In the genomic region with DNA sequence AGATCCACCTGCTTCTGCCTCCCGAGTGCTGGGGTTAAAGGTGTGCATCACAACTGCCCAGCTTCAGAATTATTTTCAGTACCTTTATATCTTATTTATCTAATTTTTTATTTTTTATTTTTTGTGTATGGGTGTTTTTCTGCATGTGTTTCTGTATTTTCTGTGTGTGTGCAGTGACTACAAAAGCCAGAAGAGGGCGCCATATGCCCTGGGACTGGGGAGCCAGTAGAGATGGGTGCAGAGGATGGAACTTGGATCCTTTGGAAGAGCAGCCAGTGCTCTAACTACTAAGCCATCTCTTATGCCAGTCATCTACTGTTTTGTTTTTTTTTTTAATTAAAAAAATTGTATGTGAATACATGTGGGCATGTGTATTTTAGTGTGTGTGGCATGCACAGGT, we compare ENCODE assay signal across 8 mouse cellular contexts. TPM values are rescaled to one million over a fixed set of nuclear protein-coding genes. Genes with fewer than 3 reads are reported as not detected.
DNase-seq lines count a peak whose midpoint lies in the region; ATAC-seq and TF ChIP-seq lines count a peak whose summit lies in the region.

No protein-coding gene starts in this region.

- H3K4me1 ChIP-seq in hindbrain, embryonic 10.5 days (replicated peaks): no peaks in the 10 kb centered on the region
- H3K4me1 ChIP-seq in hindbrain, embryonic 14.5 days (replicated peaks; ENCODE audit: control insufficient read depth, insufficient read depth, low read length): no peaks in the 10 kb centered on the region
- H3K4me1 ChIP-seq in lung, embryonic 14.5 days (ENCODE audit: insufficient read depth): no peaks in the 10 kb centered on the region

- no peaks in the 10 kb centered on the region for H3K27me3 ChIP-seq in hindbrain, embryonic 10.5 days (ENCODE audit: insufficient read depth, poor library complexity, severe bottlenecking)
- no peaks in the 10 kb centered on the region for H3K27me3 ChIP-seq in hindbrain, embryonic 14.5 days (ENCODE audit: control insufficient read depth, insufficient read depth, low read length)
- H3K27me3 ChIP-seq in lung, embryonic 14.5 days (ENCODE audit: insufficient read depth, low read length): no peaks in the 10 kb centered on the region

- H3K9ac ChIP-seq in hindbrain, embryonic 14.5 days: no peak overlapping the region
- no peak overlapping the region for H3K9ac ChIP-seq in lung, embryonic 14.5 days

- H3K27ac ChIP-seq in hindbrain, embryonic 10.5 days: no peak overlapping the region
- no peak overlapping the region for H3K27ac ChIP-seq in hindbrain, embryonic 14.5 days
- no peak overlapping the region for H3K27ac ChIP-seq in lung, embryonic 14.5 days (ENCODE audit: low read depth)

- 0 out of 2 replicates have a peak, but pooled peaks cover 12% of the 10 kb centered on the region for H3K36me3 ChIP-seq in hindbrain, embryonic 10.5 days
- H3K36me3 ChIP-seq in hindbrain, embryonic 14.5 days (replicated peaks; ENCODE audit: control insufficient read depth, insufficient read depth): no peaks in the 10 kb centered on the region; the same call in none of the 2 replicates
- H3K36me3 ChIP-seq in lung, embryonic 14.5 days (ENCODE audit: insufficient read depth): no peaks in the 10 kb centered on the region

- H3K9me3 ChIP-seq in hindbrain, embryonic 10.5 days: no peaks in the 10 kb centered on the region
- H3K9me3 ChIP-seq in hindbrain, embryonic 14.5 days (ENCODE audit: control insufficient read depth, low read length): no peaks in the 10 kb centered on the region
- no peaks in the 10 kb centered on the region for H3K9me3 ChIP-seq in lung, embryonic 14.5 days (ENCODE audit: low read depth, low read length)

- peak; percentile 43 for TF ChIP-seq CTCF in lung, embryonic 14.5 days (IDR thresholded peaks at IDR 0.05; ENCODE audit: low read depth)

- H3K4me3 ChIP-seq in hindbrain, embryonic 10.5 days: no peak overlapping the region
- H3K4me3 ChIP-seq in hindbrain, embryonic 14.5 days (replicated peaks; ENCODE audit: low read length): no peak overlapping the region
- no peak overlapping the region for H3K4me3 ChIP-seq in lung, embryonic 14.5 days (ENCODE audit: low read depth, low read length)

- no peak overlapping the region for H3K4me2 ChIP-seq in hindbrain, embryonic 14.5 days (replicated peaks)
- H3K4me2 ChIP-seq in lung, embryonic 14.5 days: no peak overlapping the region

- ATAC-seq in hindbrain, embryonic 14.5 days (ENCODE audit: low FRiP score): no peak
- ATAC-seq in lung, embryonic 14.5 days (ENCODE audit: insufficient read depth): no peak

- 67% methylated on average over 2 of the region's 2 CpGs for WGBS in hindbrain, embryonic 10.5 days
- WGBS in hindbrain, embryonic 14.5 days: 67% methylated on average over 2 of the region's 2 CpGs
- 58% methylated on average over 2 of the region's 2 CpGs for WGBS in lung, embryonic 14.5 days

- peak; percentile 5 for DNase-seq in hindbrain, embryonic 10.5 days (ENCODE audit: low spot score)
- no peak for DNase-seq in hindbrain, embryonic 14.5 days (ENCODE audit: low spot score)
- DNase-seq in A20 (ENCODE audit: low read depth, low spot score) (peak; percentile 40), MEL-GATA-1-ER (ENCODE audit: extremely low read depth, low read depth) (peak; percentile 17)
- peak; percentile 37 for DNase-seq in lung, embryonic 14.5 days
- DNase-seq in frontal cortex, adult 2 months (ENCODE audit: extremely low spot score in 1 of 2, low spot score in 1 of 2): no peak
- DNase-seq in right cerebral cortex, postnatal 25 days: no peak
- no peak for DNase-seq in gastrocnemius, postnatal 10 days

RNA-seq across cellular contexts. Expression of a gene that starts 46.0 kb away (rescaled TPM):
- 35.5 and 45.8 TPM in 2 replicates for polyA plus RNA-seq in hindbrain, embryonic 10.5 days (2016; fragmentation: Nextera tagmentation; extraction: Ambion mirVana)
- polyA plus RNA-seq in hindbrain, embryonic 14.5 days (2014; fragmentation: Nextera tagmentation; extraction: Ambion mirVana): 72.7 and 72.9 TPM in 2 replicates
- 20.4 and 24.8 TPM in 2 replicates for polyA plus RNA-seq in lung, embryonic 14.5 days (2014; fragmentation: Nextera tagmentation; extraction: Ambion mirVana)
- polyA plus RNA-seq in frontal cortex, adult 2 months (2012; rRNA removed): 183 and 187 TPM in 2 replicates
- 10 to 100 TPM; 27.2 to 28.7 TPM for total RNA-seq in gastrocnemius, postnatal 10 days (2021)

RNA-seq across cellular contexts. Expression of a gene that starts 57.5 kb away (rescaled TPM):
- polyA plus RNA-seq in hindbrain, embryonic 10.5 days (2016; fragmentation: Nextera tagmentation; extraction: Ambion mirVana): 270 and 303 TPM in 2 replicates
- polyA plus RNA-seq in hindbrain, embryonic 14.5 days (2014; fragmentation: Nextera tagmentation; extraction: Ambion mirVana): 210 and 213 TPM in 2 replicates
- 278 and 289 TPM in 2 replicates for polyA plus RNA-seq in lung, embryonic 14.5 days (2014; fragmentation: Nextera tagmentation; extraction: Ambion mirVana)
- polyA plus RNA-seq in frontal cortex, adult 2 months (2012; rRNA removed): 190 and 208 TPM in 2 replicates
- total RNA-seq in gastrocnemius, postnatal 10 days (2021): 100 to 1,000 TPM; 119 to 127 TPM

Comparison
In these comparisons a context has a peak if more than half of its experiments do, and no peak if none do; other contexts are left out.
1. DNase-seq: peak in hindbrain, embryonic 10.5 days (single experiment), A20 (single experiment), MEL-GATA-1-ER (single experiment) and lung, embryonic 14.5 days (single experiment); none in hindbrain, embryonic 14.5 days (single experiment), frontal cortex, adult 2 months (0 of 2), right cerebral cortex, postnatal 25 days (single experiment) and gastrocnemius, postnatal 10 days (single experiment).